Mouse (Mus musculus): ENCODE results near the gene Nelfa.
"Not testable (repeated sequence)": the region's sequence is repeated elsewhere in the genome, so short reads cannot be mapped to it uniquely, and the experiment has no call there.

The Nelfa gene

DNA sequence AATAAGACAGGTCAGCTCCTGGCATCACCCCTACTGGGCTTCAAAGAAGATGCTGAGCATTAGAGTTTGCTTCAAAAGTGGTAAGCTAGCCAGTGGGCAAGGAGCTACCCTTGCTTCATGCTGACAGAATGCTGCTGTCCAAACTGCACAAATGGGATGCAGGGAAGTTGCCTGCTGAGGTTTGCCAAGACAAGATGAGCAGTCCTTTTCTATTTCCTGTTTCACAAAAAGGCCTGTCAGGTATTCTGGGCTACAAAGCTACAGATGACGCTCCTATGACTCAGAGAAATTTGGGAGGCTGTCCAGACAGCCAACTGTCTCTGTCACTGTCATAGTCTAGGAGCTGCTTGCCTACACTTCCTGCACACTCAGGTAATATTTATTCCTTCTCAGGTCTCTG is 16.7 kb downstream of the Nelfa start:
- DNase-seq (ENCODE audit: low spot score), result no peak

DNA sequence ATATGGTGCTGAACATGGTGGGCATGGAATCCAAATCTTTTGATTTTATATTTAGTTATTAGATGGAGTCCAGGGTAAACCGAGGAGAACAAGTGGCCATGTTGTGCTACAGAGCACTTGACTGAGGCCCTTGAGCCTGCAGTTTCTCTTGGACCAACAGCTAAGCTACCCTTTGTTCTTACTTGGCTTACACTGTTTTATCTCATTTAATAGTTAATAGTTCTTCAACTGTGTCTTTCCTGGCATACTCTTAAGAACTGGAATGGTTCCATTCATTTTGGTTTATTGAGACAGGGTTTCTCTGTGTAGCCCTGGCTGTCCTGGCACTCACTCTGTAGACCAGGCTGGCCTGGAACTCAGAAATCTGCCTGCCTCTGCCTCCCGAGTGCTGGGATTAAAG is 19.6 kb downstream of the Nelfa start:
- DNase-seq (ENCODE audit: low spot score), result not testable (repeated sequence)

DNA sequence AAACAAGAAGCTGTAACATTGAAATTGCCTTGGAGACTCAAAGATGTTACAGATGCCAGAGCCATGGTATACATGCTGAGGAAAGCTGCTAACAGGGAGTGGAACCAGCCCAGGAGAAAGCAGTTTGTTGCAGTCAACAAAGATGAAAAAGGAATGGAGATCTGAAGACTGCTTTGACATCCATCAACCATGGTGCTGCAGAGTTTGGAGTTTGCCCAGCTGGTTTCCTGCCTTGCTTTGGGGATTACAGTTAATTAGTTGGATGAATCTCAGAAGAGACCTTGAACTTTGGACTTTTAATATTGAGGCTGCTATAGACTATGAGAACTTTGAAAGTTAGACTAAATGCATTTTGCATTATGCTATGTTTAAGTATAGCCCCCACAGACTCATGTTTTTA is 21.2 kb downstream of the Nelfa start:
- not testable (repeated sequence) for DNase-seq (ENCODE audit: low spot score)

DNA sequence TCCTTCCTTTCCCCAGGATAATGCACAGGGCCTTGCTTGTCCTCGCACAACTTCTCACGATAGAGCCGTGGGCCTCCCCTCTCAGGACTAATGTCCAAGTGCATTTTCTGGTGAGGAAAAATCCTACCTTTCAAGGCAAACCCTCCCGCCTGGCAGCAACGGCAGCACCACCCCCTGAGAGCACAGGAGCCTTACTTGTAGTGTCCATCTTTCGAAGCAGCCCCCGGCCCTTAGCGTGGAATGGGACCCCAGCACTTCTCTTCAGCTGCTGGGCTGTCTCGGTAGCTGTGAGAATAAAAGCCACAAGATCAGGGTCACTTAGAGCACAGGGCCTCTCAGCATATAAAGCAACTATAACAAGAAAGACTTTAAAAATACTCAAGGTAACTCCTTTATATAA is 33.0 kb downstream of the Nelfa start:
- DNase-seq (ENCODE audit: low spot score), result no peak

DNA sequence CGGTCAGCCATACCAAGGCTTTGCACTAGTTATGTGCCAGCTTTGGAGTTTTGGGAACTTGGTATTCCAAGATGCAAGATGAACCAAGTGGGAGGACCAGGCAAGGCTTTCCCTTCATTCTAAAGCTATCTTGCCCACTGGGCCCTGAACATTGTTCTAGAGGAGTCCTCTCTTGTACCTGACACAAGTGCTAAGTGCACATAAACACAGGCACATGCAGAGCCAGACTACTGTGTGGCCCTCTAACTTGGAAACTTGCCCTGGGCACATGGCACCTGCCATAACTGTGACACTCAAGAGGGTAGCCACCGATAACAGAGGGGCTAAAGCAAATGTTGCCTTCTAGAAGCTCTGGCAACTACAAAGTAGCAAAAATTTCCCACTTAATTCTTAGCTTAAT is 33.5 kb downstream of the Nelfa start:
- DNase-seq (ENCODE audit: low spot score), result no peak

DNA sequence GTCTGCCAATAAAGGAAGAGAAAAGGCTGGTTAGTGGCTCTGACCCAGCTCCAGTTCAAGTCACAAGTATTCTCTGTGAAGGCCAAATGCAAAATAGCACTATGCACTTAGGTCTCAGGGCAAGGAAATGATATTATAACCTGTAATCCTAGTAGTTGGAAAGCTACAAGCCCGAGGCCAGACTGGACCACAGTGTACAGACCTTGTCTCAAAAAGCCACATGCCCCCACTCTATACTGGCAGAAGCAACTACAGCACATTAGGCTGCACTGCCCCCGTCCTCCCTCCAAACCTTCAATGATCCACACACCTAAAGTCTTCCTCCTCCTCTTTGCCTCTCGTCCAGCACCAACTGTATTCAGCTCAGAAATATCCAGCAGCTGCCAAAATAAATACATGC is 34.9 kb downstream of the Nelfa start:
- no peak for DNase-seq (ENCODE audit: low spot score)

DNA sequence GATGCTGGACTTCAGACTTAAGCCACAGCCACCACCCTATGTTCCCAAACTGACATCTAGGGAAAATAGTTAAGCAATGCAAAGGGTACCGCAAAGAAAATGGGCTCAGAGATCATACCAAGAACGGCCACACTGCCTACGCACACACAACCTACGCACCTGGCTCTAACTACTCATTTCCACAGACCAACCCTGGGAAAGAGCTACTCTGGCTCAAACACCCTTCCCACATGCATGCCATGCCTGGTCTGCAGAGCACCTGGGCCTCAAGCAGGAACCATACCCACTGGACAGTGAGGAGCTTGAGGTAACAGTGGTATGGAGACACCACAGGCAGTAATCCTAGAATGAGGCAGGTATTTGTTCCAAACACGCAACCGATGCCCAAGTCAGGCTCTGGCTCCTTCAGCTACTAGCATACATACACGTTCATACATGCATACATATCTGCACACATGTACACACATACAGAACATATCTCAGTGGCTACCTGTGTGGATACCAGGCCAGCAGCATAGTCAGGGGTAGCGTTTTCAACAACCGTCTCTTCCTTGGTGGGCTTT is 35.4 kb downstream of the Nelfa start:
- DNase-seq (ENCODE audit: low spot score), result no peak

DNA sequence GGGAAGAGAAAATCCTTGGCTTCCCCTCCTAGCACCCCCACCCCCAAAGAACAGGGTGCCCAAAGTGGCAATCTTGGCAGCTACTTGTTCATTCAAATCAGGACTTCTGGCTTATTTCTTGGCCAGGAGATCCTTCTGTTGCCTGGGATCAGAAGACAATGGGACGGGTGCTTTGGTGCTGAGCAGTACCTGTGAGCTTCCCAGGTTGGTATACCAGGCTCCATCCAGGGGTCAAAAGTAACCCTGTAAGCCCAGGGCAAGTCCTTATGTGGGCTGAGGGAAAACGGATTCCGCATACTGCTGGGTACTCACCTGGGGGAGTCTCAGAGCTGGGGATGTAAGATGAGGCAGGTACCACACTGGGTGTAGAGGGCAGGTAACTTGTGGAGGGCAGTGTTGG is 36.1 kb downstream of the Nelfa start:
- DNase-seq (ENCODE audit: low spot score), result no peak

DNA sequence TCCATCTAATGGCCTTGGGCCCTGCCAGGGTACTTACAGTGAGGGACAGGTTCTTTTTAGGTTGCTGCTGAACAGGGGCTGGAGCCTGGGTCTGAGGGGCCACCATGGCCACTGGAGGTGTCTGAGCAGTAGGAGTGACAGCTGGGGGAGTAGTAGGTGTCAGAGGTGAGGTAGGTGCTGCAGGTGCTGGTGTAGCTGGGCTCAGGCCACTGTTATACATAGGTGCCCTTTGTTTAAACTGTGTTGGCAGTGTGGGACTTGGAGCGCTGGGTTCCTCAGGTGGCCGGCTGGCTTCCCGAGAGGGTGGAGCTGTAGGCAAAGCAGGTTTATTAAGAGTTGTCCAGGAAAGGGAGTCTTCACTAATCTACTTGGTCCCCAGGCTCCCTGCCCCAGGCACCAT is 37.0 kb downstream of the Nelfa start:
- DNase-seq (ENCODE audit: low spot score), result no peak

DNA sequence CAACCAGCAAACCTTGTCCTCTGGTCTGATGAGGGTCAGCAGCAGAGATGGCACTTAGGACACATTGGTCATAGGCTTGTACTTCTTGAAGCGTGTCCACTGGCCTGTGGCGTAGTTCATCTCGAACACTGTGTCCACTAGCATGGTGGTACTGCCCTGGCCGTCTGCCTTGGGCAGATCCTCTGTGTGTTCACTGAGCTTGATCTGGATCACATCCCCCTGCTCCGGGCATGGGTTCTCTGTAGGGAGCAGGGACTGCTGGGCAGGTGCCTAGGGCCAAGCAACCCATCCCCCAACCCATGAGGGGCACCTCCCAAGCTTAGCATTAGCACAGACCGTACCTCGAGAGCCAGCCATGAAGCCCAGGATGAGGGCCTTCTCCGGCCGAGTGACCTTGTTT is 37.5 kb downstream of the Nelfa start:
- DNase-seq (ENCODE audit: low spot score), result no peak

DNA sequence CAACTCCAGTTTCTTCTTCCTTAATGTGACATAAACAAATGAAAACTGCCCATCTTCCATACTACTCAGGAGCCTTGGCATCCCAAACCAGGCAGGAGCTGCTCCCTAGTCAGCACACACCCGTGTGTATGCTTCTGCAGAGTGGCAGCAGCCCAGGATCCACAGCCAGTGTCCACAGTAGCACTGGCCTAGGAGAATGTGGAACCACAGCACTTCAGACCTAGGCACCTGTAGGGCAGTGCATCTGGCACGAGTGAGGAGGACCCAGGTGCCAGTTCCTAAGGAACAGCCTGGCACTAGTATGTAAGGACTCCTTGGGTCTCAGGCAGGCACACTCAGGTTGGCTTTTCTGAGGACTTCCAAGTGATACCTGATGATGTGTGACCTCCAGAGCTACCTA is 39.1 kb downstream of the Nelfa start:
- DNase-seq (ENCODE audit: low spot score), result no peak

DNA sequence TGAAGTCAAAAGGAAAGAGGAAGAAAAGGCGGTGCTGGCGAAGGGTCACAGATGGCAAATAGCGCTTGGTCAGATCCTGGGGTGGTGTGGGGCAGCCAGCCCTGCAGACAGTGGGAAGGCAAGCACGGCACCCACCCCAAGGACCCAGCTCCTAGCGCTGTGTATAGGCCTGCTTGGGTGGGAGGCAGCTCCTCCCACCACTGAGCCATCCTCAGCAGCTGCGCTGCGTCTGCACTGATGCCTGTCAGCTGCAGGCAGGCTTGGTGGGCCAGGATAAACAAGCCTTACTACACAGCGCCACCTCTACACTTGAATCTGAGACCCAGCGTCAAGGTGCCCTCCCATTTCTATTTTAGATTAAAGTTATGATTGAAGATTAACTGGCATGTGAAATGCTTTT is 41.1 kb downstream of the Nelfa start:
- no peak for DNase-seq (ENCODE audit: low spot score)

DNA sequence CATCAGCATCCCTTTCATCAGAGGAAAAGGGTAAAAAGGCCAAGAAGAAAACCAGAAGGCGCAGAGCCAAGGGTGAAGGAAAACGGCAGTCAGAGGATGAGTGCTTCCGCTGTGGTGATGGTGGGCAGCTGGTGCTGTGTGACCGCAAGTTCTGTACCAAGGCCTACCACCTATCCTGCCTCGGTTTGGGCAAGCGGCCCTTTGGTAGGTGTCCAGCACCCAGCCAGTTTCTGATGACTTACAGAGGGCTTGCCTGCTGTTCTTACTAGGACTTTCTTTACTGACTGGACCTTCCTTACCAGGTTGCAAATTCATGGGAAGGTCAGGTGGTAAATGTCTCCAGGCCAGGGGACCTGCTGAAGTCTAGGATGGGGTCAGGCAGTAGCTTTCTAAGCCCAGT is 42.8 kb downstream of the Nelfa start:
- DNase-seq (ENCODE audit: low spot score), result no peak

DNA sequence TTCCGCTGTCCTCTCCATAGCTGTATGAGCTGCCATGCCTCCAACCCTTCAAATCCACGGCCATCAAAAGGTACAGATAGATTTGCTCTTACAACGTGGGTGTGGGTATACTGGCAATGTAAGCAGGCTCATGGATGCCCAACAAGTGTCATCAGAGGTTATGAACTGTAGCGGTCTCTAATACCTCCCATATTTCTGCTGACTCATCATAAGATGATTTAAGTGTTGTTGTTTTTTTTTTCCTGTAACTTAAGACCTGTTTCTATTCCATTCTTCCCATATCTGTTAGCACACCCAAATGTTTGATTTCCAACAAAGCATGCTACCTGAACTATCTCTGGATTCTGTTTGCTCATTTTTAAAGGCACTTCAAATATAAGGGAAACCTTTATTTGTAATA is 55.1 kb downstream of the Nelfa start:
- DNase-seq (ENCODE audit: low spot score), result no peak

DNA sequence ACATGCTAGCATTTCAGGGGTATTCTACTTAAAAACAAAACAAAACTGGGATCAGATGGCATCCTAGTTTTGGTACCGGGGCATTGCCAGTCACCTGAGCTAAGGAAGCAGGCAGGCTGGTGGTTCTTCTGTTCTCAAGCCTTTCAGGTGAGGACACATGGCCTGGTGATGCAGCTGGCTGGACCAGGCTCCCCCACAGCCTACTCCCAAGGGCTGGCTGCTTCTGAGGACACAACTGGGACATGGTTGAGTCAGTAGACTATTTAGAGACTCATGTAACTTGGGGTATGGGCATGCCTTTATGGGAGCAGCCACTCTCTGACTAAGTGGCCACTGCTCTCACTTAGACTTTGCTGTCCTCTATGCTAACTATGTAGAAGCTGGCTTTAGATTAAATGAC is 60.7 kb downstream of the Nelfa start:
- no peak for DNase-seq (ENCODE audit: low spot score)

DNA sequence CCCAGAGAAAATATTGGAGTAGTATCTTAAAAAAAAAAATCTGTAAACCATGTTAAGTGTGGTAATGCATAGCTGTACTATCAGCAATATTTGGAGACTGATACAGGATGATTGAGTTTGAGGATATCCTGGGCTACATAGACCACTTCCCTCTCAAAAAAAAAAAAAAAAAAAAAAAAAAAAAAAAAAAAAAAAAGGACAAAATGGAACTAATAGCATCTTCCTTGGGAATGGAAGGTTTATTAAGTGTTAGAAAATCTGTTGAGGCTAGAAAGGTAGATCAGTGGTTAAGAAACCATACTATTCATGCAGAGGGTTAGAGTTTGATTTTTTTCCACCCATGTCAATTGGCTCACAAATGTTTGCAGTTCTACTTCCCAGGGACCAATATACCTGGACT is 78.5 kb downstream of the Nelfa start:
- DNase-seq (ENCODE audit: low spot score), result no peak

DNA sequence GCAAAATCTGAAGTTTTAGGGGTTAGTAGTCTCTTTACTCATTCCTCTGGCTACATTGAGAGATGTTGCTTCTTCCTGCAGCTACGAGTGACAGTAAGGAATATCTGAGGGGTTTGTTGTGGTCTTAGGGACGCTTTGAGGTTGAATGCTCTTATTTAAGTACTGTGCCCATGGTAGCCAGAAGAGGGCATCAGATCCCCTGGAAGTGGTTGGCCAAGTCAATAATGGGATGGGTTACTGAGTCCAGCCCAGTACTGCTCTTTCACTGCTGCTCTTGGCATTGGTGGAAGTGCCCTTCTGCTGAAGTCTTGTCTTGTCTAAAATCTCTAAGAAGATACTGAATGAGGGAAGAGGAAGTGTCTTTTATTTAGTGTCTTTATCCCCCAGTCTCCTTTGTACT is 82.2 kb downstream of the Nelfa start:
- DNase-seq (ENCODE audit: low spot score), result no peak

DNA sequence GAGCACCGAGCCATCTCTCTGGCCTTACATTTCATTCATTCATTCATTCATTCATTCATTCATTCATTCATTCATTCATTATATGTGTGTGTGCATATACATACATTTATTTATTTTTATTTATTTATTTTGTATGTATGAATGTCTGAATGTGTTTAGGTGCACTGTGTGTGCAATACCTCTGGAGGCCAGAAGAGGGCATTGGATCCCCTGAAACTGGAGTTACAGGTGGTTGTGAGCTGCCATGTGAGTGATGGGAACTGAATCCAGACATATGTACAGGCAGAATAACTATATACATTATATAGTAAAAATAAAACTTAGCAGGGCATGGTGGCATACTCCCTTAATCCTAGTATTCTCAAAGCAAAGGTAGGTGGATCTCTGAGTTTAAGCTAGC is 83.1 kb downstream of the Nelfa start:
- no peak for DNase-seq (ENCODE audit: low spot score)

DNA sequence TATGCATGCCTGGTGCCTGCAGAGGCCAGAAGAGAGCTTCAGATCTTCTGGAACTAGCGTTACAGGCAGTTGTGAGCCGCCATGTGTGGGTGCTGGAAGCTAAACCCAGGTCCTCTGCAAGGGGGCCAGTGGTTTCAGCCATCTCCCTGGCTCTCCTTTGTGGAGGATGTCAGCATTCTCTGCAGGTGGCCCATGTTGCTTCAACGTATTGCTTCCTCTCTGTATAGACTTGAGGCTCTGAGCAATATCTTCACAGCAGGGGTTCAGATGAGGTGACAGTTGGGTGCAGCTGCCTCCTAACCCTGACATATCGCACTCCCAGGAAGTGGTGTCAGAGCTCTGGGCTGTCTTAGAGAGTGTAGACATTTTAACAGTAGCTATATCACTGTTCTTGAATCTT is 84.7 kb downstream of the Nelfa start:
- no peak for DNase-seq (ENCODE audit: low spot score)
